Mouse (Mus musculus) lung, embryonic 15.5 days (tissue): ENCODE measurements around the gene Nmral1. TPM values are rescaled to one million over a fixed set of nuclear protein-coding genes. Genes with fewer than 3 reads are reported as not detected.

Experiments used
- ATAC-seq: fragments of 200-750 bp; cut with Nextera tagmentation; 2 replicates; pipeline ENCODE4 v1.8.0; 2017; ENCODE audit warnings: moderate number of reproducible peaks, borderline replicate concordance; ENCODE audit not compliant: low FRiP score, low TSS enrichment; ENCODE audit errors: extremely low read depth
- H3K27ac ChIP-seq: fragments of 300-500 bp; sonication (generic); 2 replicates; pipeline ENCODE4 v1.5.1; 2015; ENCODE audit warnings: moderate library complexity, mild to moderate bottlenecking, inconsistent platforms
- H3K27me3 ChIP-seq: fragments of 300-500 bp; sonication (generic); 2 replicates; pipeline ENCODE4 v1.6.1; 2015; ENCODE audit warnings: inconsistent platforms
- H3K36me3 ChIP-seq: fragments of 300-500 bp; sonication (generic); 2 replicates; pipeline ENCODE4 v1.6.1; 2015; ENCODE audit warnings: inconsistent platforms
- H3K4me1 ChIP-seq: fragments of 300-500 bp; sonication (generic); 2 replicates; pipeline ENCODE4 v1.6.1; 2015; ENCODE audit warnings: inconsistent platforms
- H3K4me2 ChIP-seq: fragments of 300-500 bp; sonication (generic); 2 replicates; pipeline ENCODE4 v1.6.1; 2015; ENCODE audit warnings: inconsistent platforms, mild to moderate bottlenecking, moderate library complexity
- H3K4me3 ChIP-seq: fragments of 300-500 bp; sonication (generic); 2 replicates; pipeline ENCODE4 v1.5.1; 2015; ENCODE audit warnings: mild to moderate bottlenecking, inconsistent platforms
- H3K9ac ChIP-seq: fragments of 300-500 bp; sonication (generic); 2 replicates; pipeline ENCODE4 v1.6.1; 2015; ENCODE audit warnings: inconsistent platforms
- H3K9me3 ChIP-seq: fragments of 300-500 bp; sonication (generic); 2 replicates; pipeline ENCODE4 v1.6.1; 2016; ENCODE audit warnings: inconsistent platforms
- WGBS: fragments of 180-500 bp; shearing (Covaris S2); methylation state at CpG from one replicate; pipeline ENCODE4 v1.1.7; 2015; 5-methylcytosine and 5-hydroxymethylcytosine counted together
- polyA plus RNA-seq: library from polyadenylated mRNA; unstranded; fragments of >200 nt; fragmentation: Nextera tagmentation; extraction: Ambion mirVana; gene quantifications from 2 replicates; pipeline ENCODE4 v1.2.1, GENCODE M21; 2015

Gene Nmral1
- polyA plus RNA-seq, 1 experiment from 2014 or later, result 78.7 TPM

DNA sequence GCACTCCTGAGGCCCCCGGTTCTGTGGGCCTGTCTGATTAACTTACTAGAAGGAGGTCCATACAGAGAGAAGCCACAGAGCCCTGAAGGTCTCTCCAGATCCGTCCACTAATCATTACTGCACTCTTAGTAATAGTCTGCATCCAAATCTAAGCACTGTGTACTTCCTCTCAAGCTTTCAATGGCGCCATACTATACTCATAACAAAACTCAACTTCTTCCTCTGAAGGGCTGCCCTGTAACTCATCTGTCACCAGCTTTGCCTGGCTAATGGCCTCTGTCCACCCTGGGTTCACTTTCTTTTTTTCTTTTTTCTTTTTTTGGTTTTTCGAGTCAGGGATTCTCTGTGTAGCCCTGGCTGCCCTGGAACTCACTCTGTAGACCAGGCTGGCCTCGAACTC, 41.1 kb downstream of the Nmral1 start:
- Histone ChIP-seq H3K36me3 (peaks cover 15% of the 10 kb centered on the region), H3K27ac (no peak overlapping the region), H3K9ac (no peak overlapping the region), H3K4me1 (peaks cover 13% of the 10 kb centered on the region), H3K4me3 (no peak overlapping the region), H3K9me3 (no peaks in the 10 kb centered on the region), H3K27me3 (no peaks in the 10 kb centered on the region), H3K4me2 (peak overlapping the region; percentile 84; the same call in 1 of the 2 replicates)
- WGBS, result 71% methylated on average over 5 of the region's 5 CpGs
- no peak for ATAC-seq

DNA sequence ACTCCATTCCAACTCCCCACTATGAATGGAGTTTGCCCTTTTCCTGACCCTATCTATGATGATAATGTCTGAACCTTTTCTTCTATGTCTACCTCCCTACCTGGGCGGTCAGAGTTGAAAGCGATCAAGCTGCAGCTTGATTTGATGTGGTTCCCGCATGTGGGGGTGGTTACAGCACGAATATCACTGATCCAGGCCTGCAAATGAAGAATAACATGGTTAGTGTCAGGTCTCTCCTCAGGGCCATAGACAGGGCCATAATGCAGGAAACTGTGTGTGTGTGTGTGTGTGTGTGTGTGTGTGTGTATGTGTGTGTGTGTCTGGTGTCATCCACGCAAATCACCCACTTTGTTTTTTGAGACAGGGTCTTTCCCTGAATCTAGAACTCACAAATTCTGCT, 42.3 kb downstream of the Nmral1 start:
- Histone ChIP-seq H3K27ac (no peak overlapping the region), H3K27me3 (no peaks in the 10 kb centered on the region), H3K4me2 (no peak overlapping the region), H3K9me3 (no peaks in the 10 kb centered on the region), H3K9ac (no peak overlapping the region), H3K4me3 (no peak overlapping the region), H3K4me1 (peaks cover 13% of the 10 kb centered on the region), H3K36me3 (peaks cover 15% of the 10 kb centered on the region)
- ATAC-seq, result no peak
- WGBS, result 94% methylated on average over 5 of the region's 5 CpGs

DNA sequence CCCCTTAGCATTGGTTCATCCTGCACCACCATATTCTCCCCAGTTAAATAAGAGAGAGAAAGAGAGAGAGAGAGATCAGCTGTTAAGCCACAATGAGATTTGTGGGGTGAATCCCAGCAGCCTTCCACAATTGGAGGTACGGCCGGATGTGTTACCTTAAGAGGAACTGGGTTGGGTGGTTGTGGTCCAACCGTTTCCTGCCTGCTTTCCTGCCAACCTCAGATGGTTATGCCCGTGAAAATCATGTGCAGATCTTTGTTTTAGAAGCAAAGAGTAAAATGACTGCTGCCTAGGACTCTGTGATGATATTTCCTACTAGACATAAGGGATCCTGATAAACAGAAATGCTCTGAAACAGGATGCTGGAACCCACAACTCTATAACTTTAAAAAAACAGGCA, 45.1 kb downstream of the Nmral1 start:
- H3K4me3 ChIP-seq, result no peak overlapping the region
- no peak overlapping the region for H3K9ac ChIP-seq
- WGBS, result 78% methylated on average over 4 of the region's 4 CpGs
- ATAC-seq, result no peak
- H3K27me3 ChIP-seq, result no peaks in the 10 kb centered on the region
- H3K36me3 ChIP-seq, result peaks cover 20% of the 10 kb centered on the region
- H3K9me3 ChIP-seq, result no peaks in the 10 kb centered on the region
- no peak overlapping the region for H3K4me2 ChIP-seq
- H3K27ac ChIP-seq, result no peak overlapping the region
- peaks cover 9% of the 10 kb centered on the region for H3K4me1 ChIP-seq

DNA sequence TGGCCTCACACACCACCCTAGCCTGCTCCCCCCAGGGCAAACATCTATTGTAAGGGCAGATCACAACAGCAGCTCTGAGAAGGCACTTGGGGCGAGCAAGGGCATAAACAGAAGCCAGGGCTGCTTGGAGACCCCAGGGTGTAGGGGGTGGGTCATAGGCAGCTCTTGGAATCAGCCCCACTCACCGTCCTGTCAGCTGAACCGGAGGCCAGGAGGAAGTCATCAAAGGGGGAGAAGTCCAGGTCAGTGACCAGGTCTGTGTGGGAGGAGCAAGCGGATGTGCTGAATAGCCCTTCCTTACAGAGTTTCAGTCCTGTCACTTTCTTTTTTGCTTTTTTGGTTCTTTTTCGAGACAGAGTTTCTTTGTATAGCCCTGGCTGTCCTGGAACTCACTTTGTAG, 48.8 kb downstream of the Nmral1 start:
- Histone ChIP-seq H3K4me3 (no peak overlapping the region), H3K36me3 (peaks cover 29% of the 10 kb centered on the region), H3K4me1 (no peaks in the 10 kb centered on the region), H3K4me2 (no peak overlapping the region), H3K9ac (no peak overlapping the region), H3K27ac (no peak overlapping the region), H3K9me3 (no peaks in the 10 kb centered on the region), H3K27me3 (no peaks in the 10 kb centered on the region)
- ATAC-seq, result no peak
- WGBS, result 65% methylated on average over 5 of the region's 5 CpGs

DNA sequence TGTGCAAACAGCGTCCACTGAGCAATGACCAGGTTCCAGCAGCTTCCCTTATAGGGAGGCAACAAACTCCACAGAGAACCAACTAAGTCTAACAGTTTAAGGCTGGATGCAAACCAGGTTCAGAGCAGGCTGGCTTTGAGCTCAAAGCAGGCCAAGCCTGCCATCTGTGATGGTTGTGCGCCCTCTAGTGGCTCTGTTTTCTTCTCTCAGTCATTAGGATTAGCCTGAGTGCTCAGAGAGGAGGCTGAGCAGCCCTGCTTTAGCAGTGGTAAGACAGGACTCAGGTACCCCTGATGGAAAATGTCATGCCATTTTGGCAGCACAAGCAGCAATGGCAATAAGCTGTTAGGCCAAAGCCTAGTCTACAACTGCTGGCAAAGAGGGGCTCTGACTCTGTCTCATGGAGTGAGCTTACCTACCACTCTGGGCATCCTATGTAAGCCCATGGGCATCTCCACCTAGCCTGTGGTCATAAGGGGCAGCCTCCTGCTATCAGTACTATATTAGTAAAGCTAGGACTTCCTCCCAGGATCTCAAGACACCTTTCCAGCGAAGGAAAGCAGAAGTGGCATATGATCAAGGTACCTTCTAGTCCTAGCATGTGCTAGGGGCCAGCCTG, 51.9 kb downstream of the Nmral1 start:
- no peak overlapping the region for H3K4me2 ChIP-seq
- peak overlapping the region; percentile 1; the same call in 1 of the 2 replicates for H3K9ac ChIP-seq
- peak; percentile 81; the same call in 1 of the 2 replicates for ATAC-seq
- H3K27me3 ChIP-seq, result no peaks in the 10 kb centered on the region
- H3K9me3 ChIP-seq, result no peaks in the 10 kb centered on the region
- H3K4me3 ChIP-seq, result no peak overlapping the region
- no peak overlapping the region for H3K27ac ChIP-seq
- WGBS, result 23% methylated on average over 3 of the region's 3 CpGs
- H3K4me1 ChIP-seq, result no peaks in the 10 kb centered on the region
- H3K36me3 ChIP-seq, result peaks cover 23% of the 10 kb centered on the region

DNA sequence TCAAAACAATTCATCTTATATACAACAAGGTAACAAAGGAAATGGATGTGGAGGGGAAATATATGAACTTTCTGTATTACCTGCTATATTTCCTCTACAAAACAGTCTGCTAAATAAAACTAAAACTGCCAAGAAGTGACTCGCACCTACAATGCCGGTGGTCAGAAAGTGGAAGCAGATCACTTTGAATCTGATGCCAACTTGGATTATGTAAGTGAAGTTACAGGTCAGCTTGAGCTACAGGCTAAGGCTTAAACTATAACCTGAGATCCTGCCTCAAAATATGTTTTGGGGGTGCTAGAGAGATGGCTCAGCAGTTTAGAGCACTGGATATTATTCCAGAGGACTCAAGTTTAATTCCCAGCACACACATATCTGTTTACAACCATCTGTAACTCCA, 53.4 kb downstream of the Nmral1 start:
- Histone ChIP-seq H3K27me3 (no peaks in the 10 kb centered on the region), H3K4me1 (no peaks in the 10 kb centered on the region), H3K9ac (no peak overlapping the region), H3K9me3 (no peaks in the 10 kb centered on the region), H3K4me3 (no peak overlapping the region), H3K36me3 (peaks cover 29% of the 10 kb centered on the region), H3K4me2 (no peak overlapping the region), H3K27ac (no peak overlapping the region)
- WGBS, result 92% methylated on average over 2 of the region's 2 CpGs
- ATAC-seq, result no peak

DNA sequence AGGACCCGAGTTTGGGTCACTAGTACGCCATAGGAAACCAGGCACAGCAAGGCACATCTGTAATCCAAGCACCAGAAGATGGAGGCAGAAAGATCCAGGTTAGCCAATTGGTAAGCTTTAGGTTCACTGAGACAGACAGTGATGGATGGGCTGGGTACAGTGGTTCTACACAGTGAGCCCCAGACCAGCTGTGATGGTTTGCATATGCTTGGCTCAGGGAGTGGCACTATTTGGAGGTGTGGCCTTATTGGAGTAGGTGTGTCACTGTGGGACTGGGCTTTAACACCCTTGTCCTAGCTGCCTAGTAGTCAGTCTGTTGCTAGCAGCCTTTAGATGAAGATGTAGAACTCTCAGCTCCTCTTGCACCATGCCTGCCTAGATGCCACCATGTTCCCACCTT, 55.4 kb downstream of the Nmral1 start:
- peaks cover 24% of the 10 kb centered on the region for H3K36me3 ChIP-seq
- no peak overlapping the region for H3K4me3 ChIP-seq
- ATAC-seq, result no peak
- H3K27ac ChIP-seq, result no peak overlapping the region
- H3K9ac ChIP-seq, result no peak overlapping the region
- WGBS, result 79% methylated on average over 2 of the region's 2 CpGs
- H3K9me3 ChIP-seq, result no peaks in the 10 kb centered on the region
- no peak overlapping the region for H3K4me2 ChIP-seq
- H3K27me3 ChIP-seq, result no peaks in the 10 kb centered on the region
- peaks cover 7% of the 10 kb centered on the region for H3K4me1 ChIP-seq

DNA sequence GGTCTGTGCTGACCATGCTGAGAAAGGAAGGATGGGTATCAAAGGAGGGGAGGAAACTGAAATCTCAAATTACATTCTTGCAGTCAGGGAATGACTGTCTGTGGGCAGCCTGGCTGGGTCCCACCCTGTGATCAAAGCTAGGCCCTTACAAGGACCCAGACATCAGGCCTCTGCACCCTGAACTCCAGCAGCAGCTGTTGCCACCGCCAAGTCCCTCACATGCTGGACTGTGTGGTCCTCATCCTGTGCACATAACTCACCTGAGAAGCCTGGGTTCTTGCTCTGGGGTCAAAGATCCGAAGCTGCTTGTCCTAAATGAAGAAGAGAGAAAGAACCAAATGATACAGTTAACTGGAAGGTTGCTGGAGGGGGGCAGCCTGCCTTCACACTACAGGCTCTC, 57.6 kb downstream of the Nmral1 start:
- Histone ChIP-seq H3K36me3 (peaks cover 16% of the 10 kb centered on the region; the same call in 1 of the 2 replicates), H3K27me3 (no peaks in the 10 kb centered on the region), H3K9me3 (no peaks in the 10 kb centered on the region), H3K4me2 (no peak overlapping the region), H3K4me3 (no peak overlapping the region), H3K9ac (no peak overlapping the region), H3K27ac (no peak overlapping the region), H3K4me1 (peaks cover 11% of the 10 kb centered on the region)
- ATAC-seq, result no peak
- WGBS, result 79% methylated on average over 2 of the region's 2 CpGs

Other genes starting within 250 kb of the Nmral1 start
- gene Srl, start 177.5 kb downstream of the Nmral1 start, polyA plus RNA-seq, result 19.5 and 22.1 TPM in 2 replicates
- gene Tfap4, start 159.5 kb downstream of the Nmral1 start, polyA plus RNA-seq, result 18.4 and 19.6 TPM in 2 replicates
- 18.5 and 24.0 TPM in 2 replicates for gene Glis2, start 124.6 kb downstream of the Nmral1 start, polyA plus RNA-seq
- 93.8 and 94.6 TPM in 2 replicates for gene Pam16, start 94.4 kb downstream of the Nmral1 start, polyA plus RNA-seq
- gene Vasn, start 79.4 kb downstream of the Nmral1 start, polyA plus RNA-seq, result 25.1 and 25.9 TPM in 2 replicates
- gene Dnaja3, start 79.4 kb downstream of the Nmral1 start, polyA plus RNA-seq, result 66.0 and 66.5 TPM in 2 replicates
- 13.4 and 15.2 TPM in 2 replicates for gene Coro7, start 39.6 kb downstream of the Nmral1 start, polyA plus RNA-seq
- gene Hmox2, start 7.0 kb upstream of the Nmral1 start, polyA plus RNA-seq, result 106 and 113 TPM in 2 replicates
- 83.2 and 91.1 TPM in 2 replicates for gene Cdip1, start 70.9 kb upstream of the Nmral1 start, polyA plus RNA-seq
- gene 4930562C15Rik, start 116.1 kb upstream of the Nmral1 start, polyA plus RNA-seq, result 0.57 and 0.69 TPM in 2 replicates
- 35.7 TPM in 2 replicates for gene Ubald1, start 161.0 kb upstream of the Nmral1 start, polyA plus RNA-seq
- 88.1 and 93.0 TPM in 2 replicates for gene Mgrn1, start 166.9 kb upstream of the Nmral1 start, polyA plus RNA-seq
- gene Nudt16l1, start 219.4 kb upstream of the Nmral1 start, polyA plus RNA-seq, result 150 and 167 TPM in 2 replicates
- 54.1 and 56.2 TPM in 2 replicates for gene Anks3, start 244.8 kb upstream of the Nmral1 start, polyA plus RNA-seq